Mouse (Mus musculus) heart, adult 2 months (tissue): ENCODE results near the gene Homer2. TPM values are rescaled to one million over a fixed set of nuclear protein-coding genes. Genes with fewer than 3 reads are reported as not detected.

Experiments
- DNase-seq, 2 experiments: peaks; one replicate each; pipeline ENCODE4 v3.0.0; 2021
- H3K27ac ChIP-seq: fragments of 200-600 bp; 2 replicates; pipeline ENCODE4 v1.8.1; 2022
- H3K27me3 ChIP-seq: fragments of 200-500 bp; 2 replicates; pipeline ENCODE4 v1.6.1; 2012; ENCODE audit warnings: mild to moderate bottlenecking, low read length, inconsistent platforms, mixed read lengths; ENCODE audit not compliant: control insufficient read depth, insufficient read depth
- H3K36me3 ChIP-seq: fragments of 200-500 bp; 2 replicates; pipeline ENCODE4 v1.6.1; 2012; ENCODE audit warnings: low read length, inconsistent platforms; ENCODE audit not compliant: control insufficient read depth, insufficient read depth
- H3K4me1 ChIP-seq: fragments of 200-500 bp; 2 replicates; pipeline ENCODE4 v1.6.1; 2011; ENCODE audit warnings: low read length; ENCODE audit not compliant: control insufficient read depth, insufficient read depth
- H3K4me3 ChIP-seq: fragments of 200-600 bp; 2 replicates; pipeline ENCODE4 v1.8.1; 2022
- H3K79me2 ChIP-seq: fragments of 200-500 bp; replicated peaks from 2 replicates; pipeline ENCODE4 v1.6.1; 2012; ENCODE audit warnings: mild to moderate bottlenecking, inconsistent platforms, low read length, moderate library complexity, mixed read lengths; ENCODE audit not compliant: control insufficient read depth, insufficient read depth
- H3K9ac ChIP-seq: fragments of 200-500 bp; 2 replicates; pipeline ENCODE4 v1.6.1; 2012; ENCODE audit warnings: low read depth, mild to moderate bottlenecking, control low read depth, inconsistent platforms, low read length, mixed read lengths
- CTCF ChIP-seq: fragments of 200-600 bp; IDR thresholded peaks from 2 replicates; pipeline ENCODE4 v1.8.1; 2022; ENCODE audit warnings: antibody characterized with exemption, mild to moderate bottlenecking, moderate library complexity
- EP300 ChIP-seq: fragments of 200-500 bp; IDR thresholded peaks from 2 replicates; pipeline ENCODE4 v1.6.1; 2011; ENCODE audit warnings: low read depth, low read length, control low read depth; ENCODE audit not compliant: insufficient read depth
- POLR2A ChIP-seq: fragments of 200-500 bp; IDR thresholded peaks from 2 replicates; pipeline ENCODE4 v1.6.1; 2011; ENCODE audit warnings: mild to moderate bottlenecking, low read depth, low read length, control low read depth; ENCODE audit not compliant: insufficient read depth
- WGBS: fragments of 180-500 bp; shearing (Covaris S2); methylation state at CpG from one replicate; pipeline ENCODE4 v1.1.7; 2018; 5-methylcytosine and 5-hydroxymethylcytosine counted together
- intact Hi-C: fragments of 180-260 bp; cut with DNase I; formaldehyde crosslinking; loops from one replicate; pipeline ENCODE4 v1.15.1; 2025
- polyA plus RNA-seq: library from polyadenylated mRNA; depleted of rRNA; stranded (reverse); fragments of >200 nt; gene quantifications from 2 replicates; pipeline ENCODE4 v1.2.3, GENCODE M21; 2012
- total RNA-seq, 2 experiments: library from RNA; stranded (reverse); gene quantifications; 2 replicates each; pipeline ENCODE4 v1.2.3; 2021

Gene Homer2
- total and polyA plus RNA-seq, 3 experiments = 33.1 to 99.5 (median 85.1) TPM

GRCm38 (mm10) chr7:81570271-81570670, 137.1 kb downstream of the Homer2 start:
- Histone ChIP-seq H3K4me1 (peaks cover 10% of the 10 kb centered on the region), H3K79me2 (peaks cover 7% of the 10 kb centered on the region), H3K36me3 (peaks cover 8% of the 10 kb centered on the region), H3K27ac (peak overlapping the region; percentile 94), H3K27me3 (no peaks in the 10 kb centered on the region), H3K9ac (no peak overlapping the region), H3K4me3 (no peak overlapping the region)
- 93% methylated on average over 3 of the region's 3 CpGs for WGBS
- TF ChIP-seq EP300 = no peak
- TF ChIP-seq CTCF = no peak
- TF ChIP-seq POLR2A = no peak
- peak in 1 of 2 experiments; percentile 10 for DNase-seq
- intact Hi-C loops = loop anchor here (5.0 to 10.0 kb wide), 2 partner anchors 113 to 405 kb away; partner anchors contain the start of gene Cpeb1

GRCm38 (mm10) chr7:81569851-81570250, 137.5 kb downstream of the Homer2 start:
- Histone ChIP-seq H3K4me1 (peaks cover 7% of the 10 kb centered on the region), H3K36me3 (peaks cover 4% of the 10 kb centered on the region), H3K27ac (no peak overlapping the region), H3K4me3 (no peak overlapping the region), H3K9ac (no peak overlapping the region), H3K27me3 (no peaks in the 10 kb centered on the region), H3K79me2 (peaks cover 4% of the 10 kb centered on the region)
- peak in 1 of 2 experiments; percentile 4 for DNase-seq
- intact Hi-C loops = loop anchor here (5.0 to 10.0 kb wide), 2 partner anchors 113 to 405 kb away; partner anchors contain the start of gene Cpeb1
- no peak for TF ChIP-seq CTCF
- no peak for TF ChIP-seq EP300
- no peak for TF ChIP-seq POLR2A
- 89% methylated on average over 1 of the region's 1 CpGs for WGBS

- Histone ChIP-seq H3K36me3 (no peaks in the 10 kb centered on the region; the same call in 1 of the 2 replicates), H3K4me3 (no peak overlapping the region), H3K4me1 (no peaks in the 10 kb centered on the region; the same call in 1 of the 2 replicates), H3K9ac (no peak overlapping the region), H3K27me3 (no peaks in the 10 kb centered on the region), H3K79me2 (no peaks in the 10 kb centered on the region), H3K27ac (peak overlapping the region; percentile 88)
- no peak for DNase-seq
- TF ChIP-seq POLR2A (no peak), EP300 (no peak)
- intact Hi-C loops = no loop called here
- WGBS = 78% methylated on average over 5 of the region's 5 CpGs
Observed at GRCm38 (mm10) chr7:81567396-81567795, 139.9 kb downstream of the Homer2 start.

DNA sequence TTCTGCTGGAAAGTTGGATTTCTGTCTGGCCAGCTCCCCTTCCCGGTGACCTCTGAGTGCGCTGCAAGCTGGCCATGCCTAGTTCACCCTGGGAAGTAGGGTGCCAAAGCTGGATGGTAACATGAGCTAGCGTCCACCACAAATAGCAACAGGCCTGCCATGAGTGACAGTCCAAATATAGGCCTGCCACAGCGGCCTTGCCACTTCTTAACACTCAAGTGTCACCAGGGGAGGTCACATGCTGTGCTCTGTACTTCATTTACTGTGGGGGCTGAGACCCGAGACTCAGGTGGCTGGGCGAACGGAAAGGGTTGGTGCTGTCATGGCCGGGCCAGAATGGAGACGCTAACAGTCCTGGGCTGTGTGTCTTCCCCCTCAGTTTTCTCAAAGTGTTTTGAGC, 140.4 kb downstream of the Homer2 start, which contains the start of gene Fsd2:
TSS of gene Fsd2 (minus strand) at position 53 of the 400 bp plus-strand sequence.
- Histone ChIP-seq H3K4me3 (peak within 1 kb of the TSS; percentile 47), H3K79me2 (no peaks in the 10 kb centered on the region), H3K27ac (peak within 1 kb of the TSS; percentile 91), H3K4me1 (no peaks in the 10 kb centered on the region; the same call in 1 of the 2 replicates), H3K9ac (peak within 1 kb of the TSS; percentile 52), H3K27me3 (no peaks in the 10 kb centered on the region), H3K36me3 (no peaks in the 10 kb centered on the region; the same call in 1 of the 2 replicates)
- TF ChIP-seq POLR2A (peak; percentile 75), EP300 (peak; percentile 94), CTCF (no peak)
- intact Hi-C loops = no loop called here
- peak; percentile 51 to 78 for DNase-seq
- WGBS = 62% methylated on average over 9 of the region's 9 CpGs

DNA sequence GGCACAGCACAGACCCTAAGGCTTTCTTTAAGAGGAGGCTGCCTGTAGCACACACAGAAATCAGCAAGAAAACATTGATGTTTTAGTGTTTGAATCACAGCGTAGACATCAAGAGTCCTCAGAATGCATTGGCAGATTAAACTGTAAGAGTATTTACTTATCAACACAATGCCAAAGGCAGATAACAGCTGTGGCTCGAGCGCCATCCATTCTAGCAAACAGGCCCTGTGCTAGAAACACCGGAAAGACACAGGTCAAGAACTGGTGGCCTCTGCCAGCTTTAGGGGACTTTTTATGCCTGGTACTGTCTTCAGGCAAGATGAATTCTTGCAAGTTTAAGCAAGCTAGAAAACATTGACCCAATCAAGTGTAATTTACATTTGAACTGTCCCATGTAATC, 141.0 kb downstream of the Homer2 start:
- H3K9ac ChIP-seq = peak overlapping the region; percentile 38; the same call in 1 of the 2 replicates

GRCm38 (mm10) chr7:81565381-81566055, 141.8 kb downstream of the Homer2 start:
- H3K9ac ChIP-seq = peak overlapping the region; percentile 52
- intact Hi-C loops = no loop called here
- TF ChIP-seq POLR2A (peak; percentile 41; the same call in 1 of the 2 replicates), EP300 (no peak), CTCF (no peak)

More for the DNA sequence above, 141.0 kb downstream of the Homer2 start:
- TF ChIP-seq EP300 (no peak), CTCF (no peak), POLR2A (no peak)
- DNase-seq = peak; percentile 16 to 23
- 50% methylated on average over 4 of the region's 4 CpGs for WGBS
- Histone ChIP-seq H3K4me1 (no peaks in the 10 kb centered on the region; the same call in 1 of the 2 replicates), H3K27ac (peak overlapping the region; percentile 91), H3K4me3 (peak overlapping the region; percentile 47), H3K27me3 (no peaks in the 10 kb centered on the region), H3K79me2 (no peaks in the 10 kb centered on the region), H3K36me3 (no peaks in the 10 kb centered on the region; the same call in 1 of the 2 replicates)
- intact Hi-C loops = no loop called here

More at GRCm38 (mm10) chr7:81565381-81566055, 141.8 kb downstream of the Homer2 start:
- 47% methylated on average over 7 of the region's 7 CpGs for WGBS
- peak overlapping the region; percentile 91 for H3K27ac ChIP-seq
- peak overlapping the region; percentile 47 for H3K4me3 ChIP-seq
- no peaks in the 10 kb centered on the region; the same call in 1 of the 2 replicates for H3K4me1 ChIP-seq
- H3K79me2 ChIP-seq = no peaks in the 10 kb centered on the region
- no peaks in the 10 kb centered on the region for H3K27me3 ChIP-seq
- peak; percentile 20 to 24 for DNase-seq
- H3K36me3 ChIP-seq = no peaks in the 10 kb centered on the region; the same call in 1 of the 2 replicates
